Mouse (Mus musculus) intestine, embryonic 15.5 days (tissue): Measurements from ENCODE around the gene Upk3bl. TPM values are rescaled to one million over a fixed set of nuclear protein-coding genes. Genes with fewer than 3 reads are reported as not detected.

ENCODE experiments used
- ATAC-seq: fragments of 200-750 bp; cut with Nextera tagmentation; 2 replicates; pipeline ENCODE4 v1.8.0; 2017; ENCODE audit warnings: moderate TSS enrichment, moderate library complexity
- H3K27ac ChIP-seq: fragments of 300-500 bp; sonication (generic); 2 replicates; pipeline ENCODE4 v1.5.1; 2015; ENCODE audit warnings: mild to moderate bottlenecking, inconsistent platforms
- H3K27me3 ChIP-seq: fragments of 300-500 bp; sonication (generic); replicated peaks from 2 replicates; pipeline ENCODE4 v1.6.1; 2015; ENCODE audit warnings: inconsistent platforms
- H3K36me3 ChIP-seq: fragments of 300-500 bp; sonication (generic); 2 replicates; pipeline ENCODE4 v1.6.1; 2015; ENCODE audit warnings: inconsistent platforms
- H3K4me1 ChIP-seq: fragments of 300-500 bp; sonication (generic); replicated peaks from 2 replicates; pipeline ENCODE4 v1.6.1; 2015; ENCODE audit warnings: inconsistent platforms
- H3K4me2 ChIP-seq: fragments of 300-500 bp; sonication (generic); replicated peaks from 2 replicates; pipeline ENCODE4 v1.6.1; 2015; ENCODE audit warnings: mild to moderate bottlenecking, inconsistent platforms
- H3K4me3 ChIP-seq: fragments of 300-500 bp; sonication (generic); replicated peaks from 2 replicates; pipeline ENCODE4 v1.5.1; 2015; ENCODE audit warnings: inconsistent platforms
- H3K9ac ChIP-seq: fragments of 300-500 bp; sonication (generic); 2 replicates; pipeline ENCODE4 v1.6.1; 2015; ENCODE audit warnings: inconsistent platforms
- H3K9me3 ChIP-seq: fragments of 300-500 bp; sonication (generic); 2 replicates; pipeline ENCODE4 v1.6.1; 2016; ENCODE audit warnings: inconsistent platforms
- WGBS: fragments of 180-500 bp; shearing (Covaris S2); methylation state at CpG from one replicate; pipeline ENCODE4 v1.1.7; 2015; 5-methylcytosine and 5-hydroxymethylcytosine counted together
- polyA plus RNA-seq: library from polyadenylated mRNA; unstranded; fragments of >200 nt; fragmentation: Nextera tagmentation; extraction: Ambion mirVana; gene quantifications from 2 replicates; pipeline ENCODE4 v1.2.1, GENCODE M21; 2015

Gene Upk3bl
- polyA plus RNA-seq = 1.4 and 1.9 TPM in 2 replicates

DNA sequence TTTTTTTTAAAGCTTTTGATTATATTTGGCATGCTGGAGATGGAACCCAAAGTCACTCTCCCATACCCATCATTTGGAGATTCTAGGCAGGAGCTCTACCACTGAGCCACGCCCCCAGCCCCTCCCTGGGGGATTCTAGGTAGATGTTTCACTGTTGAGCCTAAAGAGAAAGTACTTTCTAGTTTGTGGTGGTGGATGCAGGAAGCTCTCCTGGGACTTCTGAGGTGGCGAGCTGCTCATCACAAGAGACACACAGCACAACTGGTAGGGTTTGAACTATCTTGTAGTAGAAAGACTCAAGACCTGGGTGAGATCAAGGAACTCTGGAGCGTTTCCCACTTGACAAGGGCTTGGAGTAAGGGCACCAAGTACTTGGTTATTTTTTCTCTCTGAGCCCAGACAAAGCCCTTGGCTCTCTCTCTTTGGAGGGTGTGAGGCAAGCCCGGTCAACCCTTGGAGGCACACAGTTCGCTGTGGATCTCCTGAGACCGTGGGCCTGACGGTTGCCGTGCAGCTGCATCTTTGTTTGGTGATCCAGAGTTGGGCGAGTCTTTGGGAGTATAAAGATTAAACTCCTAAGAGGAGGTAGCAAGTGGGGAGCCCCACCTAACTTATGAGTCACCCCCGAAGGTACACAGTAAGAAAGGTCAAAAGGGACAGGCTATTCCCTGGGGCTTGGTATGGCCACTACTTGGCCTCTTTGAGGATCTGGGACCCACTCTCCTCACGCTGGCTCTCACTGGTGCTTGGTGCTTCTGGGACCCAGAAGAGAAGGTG, at the start of gene Upk3bl:
Upk3bl (plus strand) TSS at position 192 of the 777 bp plus-strand sequence.
- no peak for ATAC-seq
- Histone ChIP-seq H3K27ac (no peak within 1 kb of the TSS), H3K4me1 (peaks cover 19% of the 10 kb centered on the region), H3K9ac (no peak within 1 kb of the TSS), H3K9me3 (no peaks in the 10 kb centered on the region), H3K27me3 (no peaks in the 10 kb centered on the region), H3K4me3 (no peak within 1 kb of the TSS), H3K4me2 (no peak within 1 kb of the TSS), H3K36me3 (no peaks in the 10 kb centered on the region)
- WGBS = 77% methylated on average over 11 of the region's 11 CpGs

- Histone ChIP-seq H3K27ac (no peak overlapping the region), H3K36me3 (0 out of 2 replicates have a peak, but pooled peaks cover 3% of the 10 kb centered on the region), H3K27me3 (no peaks in the 10 kb centered on the region), H3K9me3 (no peaks in the 10 kb centered on the region), H3K4me2 (no peak overlapping the region), H3K9ac (no peak overlapping the region), H3K4me3 (no peak overlapping the region), H3K4me1 (peaks cover 3% of the 10 kb centered on the region; the same call in 1 of the 2 replicates)
- WGBS = 84% methylated on average over 4 of the region's 4 CpGs
- no peak for ATAC-seq
Observed at GRCm38 (mm10) chr5:136004537-136004936, 49.8 kb upstream of the Upk3bl start.

GRCm38 (mm10) chr5:136007745-136008144, 46.5 kb upstream of the Upk3bl start:
- WGBS = 80% methylated on average over 7 of the region's 7 CpGs
- H3K36me3 ChIP-seq = peaks cover 16% of the 10 kb centered on the region; the same call in 1 of the 2 replicates
- H3K4me1 ChIP-seq = peaks cover 3% of the 10 kb centered on the region; the same call in 1 of the 2 replicates
- no peaks in the 10 kb centered on the region for H3K27me3 ChIP-seq
- ATAC-seq = no peak
- H3K9me3 ChIP-seq = no peaks in the 10 kb centered on the region
- H3K4me2 ChIP-seq = no peak overlapping the region
- H3K4me3 ChIP-seq = no peak overlapping the region
- no peak overlapping the region for H3K27ac ChIP-seq
- no peak overlapping the region for H3K9ac ChIP-seq

GRCm38 (mm10) chr5:136014877-136015276, 39.4 kb upstream of the Upk3bl start:
- H3K36me3 ChIP-seq = peaks cover 22% of the 10 kb centered on the region; the same call in 1 of the 2 replicates
- no peak overlapping the region for H3K27ac ChIP-seq
- no peak overlapping the region for H3K9ac ChIP-seq
- no peaks in the 10 kb centered on the region for H3K9me3 ChIP-seq
- no peak overlapping the region for H3K4me2 ChIP-seq
- 87% methylated on average over 10 of the region's 10 CpGs for WGBS
- H3K4me1 ChIP-seq = 0 out of 2 replicates have a peak, but pooled peaks cover 6% of the 10 kb centered on the region
- ATAC-seq = no peak
- H3K27me3 ChIP-seq = no peaks in the 10 kb centered on the region
- no peak overlapping the region for H3K4me3 ChIP-seq

GRCm38 (mm10) chr5:136015586-136015985, 38.7 kb upstream of the Upk3bl start:
- no peak for ATAC-seq
- Histone ChIP-seq H3K4me1 (0 out of 2 replicates have a peak, but pooled peaks cover 6% of the 10 kb centered on the region), H3K4me3 (no peak overlapping the region), H3K36me3 (peaks cover 20% of the 10 kb centered on the region; the same call in 1 of the 2 replicates), H3K9me3 (no peaks in the 10 kb centered on the region), H3K9ac (no peak overlapping the region), H3K4me2 (no peak overlapping the region), H3K27me3 (no peaks in the 10 kb centered on the region), H3K27ac (no peak overlapping the region)
- WGBS = 75% methylated on average over 10 of the region's 10 CpGs

- ATAC-seq = peak; percentile 46; the same call in 1 of the 2 replicates
- 0 out of 2 replicates have a peak overlapping the region, but pooled peaks have one; percentile 14 for H3K27ac ChIP-seq
- WGBS = 76% methylated on average over 10 of the region's 10 CpGs
Observed at GRCm38 (mm10) chr5:136016014-136016876, 38.0 kb upstream of the Upk3bl start.

DNA sequence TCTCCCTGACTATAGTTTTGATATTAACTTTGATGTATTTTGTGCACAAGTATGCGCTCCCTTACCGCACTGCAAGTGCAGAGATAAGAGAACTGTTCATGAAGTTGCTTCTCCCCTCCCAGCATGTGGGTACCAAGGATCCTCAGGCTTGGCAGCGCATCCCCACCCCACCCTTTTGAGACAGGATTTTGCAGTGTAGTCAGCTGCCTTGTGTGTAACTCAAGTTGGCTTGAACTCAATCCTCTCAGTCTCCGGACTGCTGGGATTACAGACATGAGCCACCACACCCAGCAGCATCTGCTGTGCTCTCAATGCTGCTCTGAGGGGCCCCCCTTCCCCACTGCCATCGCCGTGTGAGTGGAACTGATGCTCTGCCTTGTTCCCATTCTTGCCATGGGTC, 37.0 kb upstream of the Upk3bl start:
- no peak overlapping the region for H3K9ac ChIP-seq
- H3K36me3 ChIP-seq = peaks cover 9% of the 10 kb centered on the region; the same call in 1 of the 2 replicates
- no peak overlapping the region for H3K27ac ChIP-seq
- no peaks in the 10 kb centered on the region for H3K9me3 ChIP-seq
- no peak overlapping the region for H3K4me3 ChIP-seq
- no peak for ATAC-seq
- no peaks in the 10 kb centered on the region for H3K27me3 ChIP-seq
- H3K4me1 ChIP-seq = 0 out of 2 replicates have a peak, but pooled peaks cover 6% of the 10 kb centered on the region
- H3K4me2 ChIP-seq = no peak overlapping the region
- 83% methylated on average over 6 of the region's 6 CpGs for WGBS

More at GRCm38 (mm10) chr5:136016014-136016876, 38.0 kb upstream of the Upk3bl start:
- H3K36me3 ChIP-seq = peaks cover 19% of the 10 kb centered on the region; the same call in 1 of the 2 replicates
- no peak overlapping the region for H3K4me3 ChIP-seq
- H3K4me2 ChIP-seq = no peak overlapping the region
- H3K4me1 ChIP-seq = 0 out of 2 replicates have a peak, but pooled peaks cover 6% of the 10 kb centered on the region
- no peak overlapping the region for H3K9ac ChIP-seq
- no peaks in the 10 kb centered on the region for H3K27me3 ChIP-seq
- no peaks in the 10 kb centered on the region for H3K9me3 ChIP-seq

DNA sequence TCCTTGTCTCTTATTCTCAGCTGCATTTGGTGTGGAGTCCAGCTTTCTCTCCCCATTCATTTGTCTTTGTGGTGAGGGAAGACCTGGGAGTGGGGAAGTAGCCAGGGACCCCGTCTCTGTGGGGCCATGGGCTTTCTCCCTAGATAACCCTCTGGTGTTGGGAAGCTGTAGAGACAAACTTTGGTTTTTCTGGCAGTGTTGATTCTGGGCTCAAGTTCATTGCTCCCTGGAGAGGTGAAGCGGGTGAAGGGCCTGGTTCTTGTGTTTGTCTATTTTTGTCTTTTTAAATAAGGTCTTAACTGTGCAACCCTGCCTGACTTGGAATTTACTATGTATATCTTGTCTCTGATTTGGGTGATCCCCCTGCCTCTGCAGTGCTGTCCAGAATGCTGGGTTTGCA, 35.6 kb upstream of the Upk3bl start:
- Histone ChIP-seq H3K36me3 (0 out of 2 replicates have a peak, but pooled peaks cover under 1% of the 10 kb centered on the region), H3K4me1 (0 out of 2 replicates have a peak, but pooled peaks cover 6% of the 10 kb centered on the region), H3K27ac (no peak overlapping the region), H3K4me2 (no peak overlapping the region), H3K27me3 (no peaks in the 10 kb centered on the region), H3K9ac (no peak overlapping the region), H3K4me3 (no peak overlapping the region), H3K9me3 (no peaks in the 10 kb centered on the region)
- ATAC-seq = no peak
- WGBS = 77% methylated on average over 2 of the region's 2 CpGs

DNA sequence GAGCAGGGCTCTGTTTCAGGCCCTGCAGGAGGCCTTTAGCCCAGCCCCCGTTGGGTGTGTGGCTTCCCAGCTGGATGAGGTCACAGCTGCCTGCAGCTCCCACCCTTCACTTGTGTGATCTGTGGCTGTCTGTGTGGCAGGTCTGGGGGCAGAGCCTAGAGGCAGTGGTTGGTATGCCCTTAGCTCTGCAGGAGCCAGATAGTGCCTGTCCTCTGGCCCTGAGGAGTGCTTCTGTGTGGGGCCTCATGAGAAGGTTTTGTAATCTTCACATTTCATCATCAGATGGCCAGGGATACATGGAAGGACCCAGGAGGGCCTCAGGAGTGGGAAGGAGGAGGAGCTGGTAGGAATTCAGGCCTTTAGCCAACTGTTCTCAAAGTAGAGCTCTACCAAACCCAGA, 34.4 kb upstream of the Upk3bl start:
- H3K9me3 ChIP-seq = no peaks in the 10 kb centered on the region
- no peaks in the 10 kb centered on the region for H3K27me3 ChIP-seq
- H3K4me3 ChIP-seq = no peak overlapping the region
- H3K4me2 ChIP-seq = no peak overlapping the region
- H3K36me3 ChIP-seq = no peaks in the 10 kb centered on the region
- 23% methylated on average over 1 of the region's 1 CpGs for WGBS
- ATAC-seq = peak; percentile 47
- H3K27ac ChIP-seq = no peak overlapping the region
- 0 out of 2 replicates have a peak, but pooled peaks cover 4% of the 10 kb centered on the region for H3K4me1 ChIP-seq
- H3K9ac ChIP-seq = no peak overlapping the region

DNA sequence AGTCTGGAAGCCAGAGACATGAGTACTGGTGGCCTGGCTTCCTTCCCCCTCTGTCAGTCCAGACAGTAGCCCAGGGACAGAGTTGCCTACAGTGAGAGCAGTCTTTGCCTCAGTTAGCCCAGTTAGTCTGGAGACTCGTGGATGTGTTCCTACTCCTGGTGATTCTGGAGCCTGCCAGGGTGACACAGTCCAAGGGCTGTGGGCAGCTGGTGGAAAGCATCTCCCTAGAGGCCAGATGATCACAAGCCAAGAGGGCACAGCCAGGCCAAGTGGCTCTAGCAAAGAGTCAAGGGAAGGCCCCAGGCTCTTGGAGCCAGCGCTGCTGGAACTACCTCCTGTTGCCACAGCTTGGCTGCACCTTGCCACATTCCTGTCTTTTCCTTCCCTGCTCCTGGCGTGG, 28.6 kb upstream of the Upk3bl start:
- Histone ChIP-seq H3K4me1 (no peaks in the 10 kb centered on the region), H3K9me3 (no peaks in the 10 kb centered on the region), H3K27me3 (no peaks in the 10 kb centered on the region), H3K4me2 (no peak overlapping the region), H3K4me3 (no peak overlapping the region), H3K27ac (no peak overlapping the region), H3K36me3 (peaks cover 14% of the 10 kb centered on the region; the same call in 1 of the 2 replicates), H3K9ac (no peak overlapping the region)
- 86% methylated on average over 3 of the region's 3 CpGs for WGBS
- no peak for ATAC-seq

GRCm38 (mm10) chr5:136026859-136027258, 27.4 kb upstream of the Upk3bl start:
- Histone ChIP-seq H3K4me3 (no peak overlapping the region), H3K9ac (no peak overlapping the region), H3K27ac (no peak overlapping the region), H3K4me1 (no peaks in the 10 kb centered on the region), H3K4me2 (no peak overlapping the region), H3K36me3 (peaks cover 22% of the 10 kb centered on the region), H3K9me3 (no peaks in the 10 kb centered on the region), H3K27me3 (no peaks in the 10 kb centered on the region)
- WGBS = 88% methylated on average over 9 of the region's 9 CpGs
- no peak for ATAC-seq
